In genomic region chr2:26368572-26368971, GRCm38 (mm10) we compare ENCODE assay signal across 22 mouse cellular contexts. TPM values are rescaled to one million over a fixed set of nuclear protein-coding genes. Genes with fewer than 3 reads are reported as not detected.
A peak's percentile ranks its signal among the peaks of the same experiment; 100 is the strongest.
DNase-seq lines count a peak whose midpoint lies in the region; ATAC-seq lines count a peak whose summit lies in the region.
"Had no signal": no experiment of that assay in that cellular context is flagged by ENCODE, and none has a peak within 500 bp of the region (broad histone marks: within the 10 kb centered on the region; RNA-seq: fewer than 3 reads in every experiment).

No protein-coding gene starts in this region.

- peaks cover 94% of the 10 kb centered on the region for H3K36me3 ChIP-seq in heart, embryonic 12.5 days
- peaks cover 100% of the 10 kb centered on the region for H3K36me3 ChIP-seq in hindbrain, embryonic 10.5 days

- DNase-seq in adrenal gland, postnatal 14 days, result peak; percentile 52
- DNase-seq in adrenal gland, adult 18-20 months (ENCODE audit: low spot score in 2 of 2), result no peak
- DNase-seq in heart, adult 8-10 months (ENCODE audit: low spot score), result peak; percentile 55
- peak; percentile 78 to 83 for DNase-seq in heart, postnatal 10 days
- DNase-seq in hindbrain, embryonic 10.5 days (ENCODE audit: low spot score), result no peak
- DNase-seq: adrenal gland, adult 8-10 months; cerebellum, adult 18-20 months; cerebellum, adult 9-11 months; cerebellum, postnatal 36 days; gastrocnemius, postnatal 10 days; kidney, adult 8-10 months had no signal

- WGBS in heart, embryonic 12.5 days, result 81% methylated on average over 1 of the region's 1 CpGs
- WGBS in hindbrain, embryonic 10.5 days, result 84% methylated on average over 1 of the region's 1 CpGs

- H3K4me2 ChIP-seq in heart, embryonic 12.5 days, result no peak overlapping the region
- H3K4me2 ChIP-seq: embryonic facial prominence, embryonic 13.5 days; forebrain, embryonic 12.5 days; hindbrain, embryonic 15.5 days had no signal

- intact Hi-C loops in heart, postnatal 10 days (cut with DNase I), result no loop called here

- H3K9ac ChIP-seq in heart, embryonic 12.5 days, result no peak overlapping the region
- H3K9ac ChIP-seq: embryonic facial prominence, embryonic 13.5 days; forebrain, embryonic 12.5 days; hindbrain, embryonic 15.5 days had no signal

- ATAC-seq in heart, embryonic 12.5 days (ENCODE audit: insufficient number of reproducible peaks, low FRiP score), result no peak
- no peak for ATAC-seq in CD4-positive, CD25-positive, alpha-beta regulatory T cell, adult 4 months
- ATAC-seq: activated CD4-positive, CD25-positive, alpha-beta regulatory T cell, adult 4 months; forebrain, embryonic 16.5 days; inflammation-experienced regulatory T-cells, adult 6 months; intestine, postnatal 0 days; Patski had no signal

- no peak overlapping the region for H3K4me3 ChIP-seq in heart, embryonic 12.5 days
- H3K4me3 ChIP-seq in hindbrain, embryonic 10.5 days, result no peak overlapping the region
- H3K4me3 ChIP-seq: embryonic facial prominence, embryonic 13.5 days; forebrain, embryonic 12.5 days; hindbrain, embryonic 15.5 days had no signal

- peaks cover 13% of the 10 kb centered on the region for H3K4me1 ChIP-seq in heart, embryonic 12.5 days (replicated peaks)
- H3K4me1 ChIP-seq in hindbrain, embryonic 10.5 days (replicated peaks), result no peaks in the 10 kb centered on the region
- H3K4me1 ChIP-seq: embryonic facial prominence, embryonic 13.5 days; forebrain, embryonic 12.5 days; hindbrain, embryonic 15.5 days had no signal

- no peak overlapping the region for H3K27ac ChIP-seq in heart, embryonic 12.5 days (ENCODE audit: poor library complexity, severe bottlenecking)
- no peak overlapping the region for H3K27ac ChIP-seq in hindbrain, embryonic 10.5 days
- H3K27ac ChIP-seq: embryonic facial prominence, embryonic 13.5 days; forebrain, embryonic 12.5 days; hindbrain, embryonic 15.5 days had no signal

- no peaks in the 10 kb centered on the region for H3K27me3 ChIP-seq in heart, embryonic 12.5 days (replicated peaks)
- H3K27me3 ChIP-seq in hindbrain, embryonic 10.5 days (ENCODE audit: insufficient read depth, poor library complexity, severe bottlenecking), result no peaks in the 10 kb centered on the region
- H3K27me3 ChIP-seq: CH12.LX; embryonic facial prominence, embryonic 13.5 days; forebrain, embryonic 12.5 days; hindbrain, embryonic 15.5 days; Patski had no signal

- H3K9me3 ChIP-seq in heart, embryonic 12.5 days (replicated peaks), result no peaks in the 10 kb centered on the region
- no peaks in the 10 kb centered on the region for H3K9me3 ChIP-seq in hindbrain, embryonic 10.5 days
- H3K9me3 ChIP-seq: embryonic facial prominence, embryonic 13.5 days; forebrain, embryonic 12.5 days; hindbrain, embryonic 15.5 days had no signal

RNA-seq across cellular contexts. Expression of gene Card9, which starts 7.9 kb away (rescaled TPM):
- total RNA-seq in adrenal gland, postnatal 14 days (2021), result 1.2 and 1.6 TPM in 2 replicates
- 1 to 10 TPM; 1.9 to 2.0 TPM for total RNA-seq in adrenal gland, adult 18-20 months (2021)
- 1 to 10 TPM in 3 of 4 experiments, under 1 TPM in 1; 0.54 to 2.2 (median 1.7) TPM for total RNA-seq in heart, adult 8-10 months (2022)
- 0.56 and 0.58 TPM in 2 replicates for polyA plus RNA-seq in heart, embryonic 12.5 days (2016; fragmentation: Nextera tagmentation; extraction: Ambion mirVana)
- 1 to 10 TPM; 1.2 to 1.3 TPM for total RNA-seq in heart, postnatal 10 days (2021)
- polyA plus RNA-seq in CD4-positive, CD25-positive, alpha-beta regulatory T cell, adult 4 months (2017; shearing (Covaris generic)), result under 1 TPM; 0.65 to 0.85 TPM
- 0.62 and 1.1 TPM in 2 replicates for polyA plus RNA-seq in hindbrain, embryonic 10.5 days (2016; fragmentation: Nextera tagmentation; extraction: Ambion mirVana)

RNA-seq across cellular contexts. Expression of gene Snapc4, which starts 11.9 kb away (rescaled TPM):
- 26.9 and 33.7 TPM in 2 replicates for total RNA-seq in adrenal gland, postnatal 14 days (2021)
- total RNA-seq in adrenal gland, adult 18-20 months (2021), result 10 to 100 TPM; 31.0 to 36.5 TPM
- 10 to 100 TPM in 2 of 4 experiments, 1 to 10 TPM in 2; 6.4 to 13.1 (median 8.6) TPM for total RNA-seq in heart, adult 8-10 months (2022)
- 20.4 and 23.5 TPM in 2 replicates for polyA plus RNA-seq in heart, embryonic 12.5 days (2016; fragmentation: Nextera tagmentation; extraction: Ambion mirVana)
- 10 to 100 TPM; 13.0 to 15.5 TPM for total RNA-seq in heart, postnatal 10 days (2021)
- 10 to 100 TPM; 25.6 to 56.4 TPM for polyA plus RNA-seq in CD4-positive, CD25-positive, alpha-beta regulatory T cell, adult 4 months (2017; shearing (Covaris generic))
- polyA plus RNA-seq in hindbrain, embryonic 10.5 days (2016; fragmentation: Nextera tagmentation; extraction: Ambion mirVana), result 35.3 and 35.5 TPM in 2 replicates

RNA-seq across cellular contexts. Expression of gene Dnlz, which starts 16.7 kb away (rescaled TPM):
- total RNA-seq in adrenal gland, postnatal 14 days (2021), result 19.0 and 19.8 TPM in 2 replicates
- total RNA-seq in adrenal gland, adult 18-20 months (2021), result 10 to 100 TPM; 21.4 to 27.0 TPM
- 10 to 100 TPM; 22.4 to 26.2 (median 25.4) TPM for total RNA-seq in heart, adult 8-10 months (2022)
- polyA plus RNA-seq in heart, embryonic 12.5 days (2016; fragmentation: Nextera tagmentation; extraction: Ambion mirVana), result 31.4 and 33.7 TPM in 2 replicates
- 10 to 100 TPM; 14.8 to 16.3 TPM for total RNA-seq in heart, postnatal 10 days (2021)
- polyA plus RNA-seq in CD4-positive, CD25-positive, alpha-beta regulatory T cell, adult 4 months (2017; shearing (Covaris generic)), result 1 to 10 TPM; 6.4 to 7.1 TPM
- polyA plus RNA-seq in hindbrain, embryonic 10.5 days (2016; fragmentation: Nextera tagmentation; extraction: Ambion mirVana), result 36.8 and 38.8 TPM in 2 replicates

RNA-seq across cellular contexts. Expression of gene Entr1, which starts 20.5 kb away (rescaled TPM):
- total RNA-seq in adrenal gland, postnatal 14 days (2021), result 83.5 and 94.9 TPM in 2 replicates
- 100 to 1,000 TPM; 114 to 119 TPM for total RNA-seq in adrenal gland, adult 18-20 months (2021)
- total RNA-seq in heart, adult 8-10 months (2022), result 10 to 100 TPM; 38.1 to 49.7 (median 44.6) TPM
- 91.7 and 95.5 TPM in 2 replicates for polyA plus RNA-seq in heart, embryonic 12.5 days (2016; fragmentation: Nextera tagmentation; extraction: Ambion mirVana)
- 10 to 100 TPM; 58.5 to 58.8 TPM for total RNA-seq in heart, postnatal 10 days (2021)
- 10 to 100 TPM; 38.2 to 38.9 TPM for polyA plus RNA-seq in CD4-positive, CD25-positive, alpha-beta regulatory T cell, adult 4 months (2017; shearing (Covaris generic))
- polyA plus RNA-seq in hindbrain, embryonic 10.5 days (2016; fragmentation: Nextera tagmentation; extraction: Ambion mirVana), result 136 and 141 TPM in 2 replicates

RNA-seq across cellular contexts. Expression of gene Pmpca, which starts 20.6 kb away (rescaled TPM):
- 122 TPM in 2 replicates for total RNA-seq in adrenal gland, postnatal 14 days (2021)
- total RNA-seq in adrenal gland, adult 18-20 months (2021), result 100 to 1,000 TPM; 139 to 150 TPM
- total RNA-seq in heart, adult 8-10 months (2022), result 100 to 1,000 TPM; 137 to 173 (median 153) TPM
- polyA plus RNA-seq in heart, embryonic 12.5 days (2016; fragmentation: Nextera tagmentation; extraction: Ambion mirVana), result 142 and 145 TPM in 2 replicates
- 100 to 1,000 TPM; 116 to 130 TPM for total RNA-seq in heart, postnatal 10 days (2021)
- 100 to 1,000 TPM in 1 of 2 experiments, 10 to 100 TPM in 1; 84.7 to 128 TPM for polyA plus RNA-seq in CD4-positive, CD25-positive, alpha-beta regulatory T cell, adult 4 months (2017; shearing (Covaris generic))
- 132 and 139 TPM in 2 replicates for polyA plus RNA-seq in hindbrain, embryonic 10.5 days (2016; fragmentation: Nextera tagmentation; extraction: Ambion mirVana)

Comparison
In these comparisons a context has a peak if more than half of its experiments do, and no peak if none do; other contexts are left out.
1. DNase-seq: peak in adrenal gland, postnatal 14 days (single experiment), heart, adult 8-10 months (single experiment) and heart, postnatal 10 days (2 of 2); none in adrenal gland, adult 18-20 months (0 of 2) and hindbrain, embryonic 10.5 days (single experiment).